Mouse (Mus musculus) spleen, adult 2 months (tissue): Measurements from ENCODE around the gene Dctn1.

ENCODE experiments used
- CTCF ChIP-seq: fragments of 200-500 bp; IDR thresholded peaks from 2 replicates; pipeline ENCODE4 v1.5.1; 2011; ENCODE audit warnings: mild to moderate bottlenecking, inconsistent platforms; ENCODE audit not compliant: insufficient read depth, insufficient read length, insufficient replicate concordance; ENCODE audit errors: extremely low read depth
- POLR2A ChIP-seq: fragments of 200-500 bp; IDR thresholded peaks from 2 replicates; pipeline ENCODE4 v1.6.1; 2011; ENCODE audit warnings: low read depth, low read length, inconsistent platforms

- TF ChIP-seq POLR2A (no peak), CTCF (no peak)
These were observed 21.2 kb downstream of the Dctn1 start for GRCm38 (mm10) chr6:83186946-83187345.
